Mouse (Mus musculus) erythroblast, embryonic 14.5 days (primary cell): ENCODE measurements around the gene Krtap4-2.

Source experiments
- GATA1 ChIP-seq: IDR thresholded peaks from 2 replicates; pipeline ENCODE4 v1.6.1; 2012; ENCODE audit warnings: low read length, inconsistent platforms, mixed read lengths
- TAL1 ChIP-seq: IDR thresholded peaks from 3 replicates; pipeline ENCODE4 v1.6.1; 2012; ENCODE audit warnings: low read length, inconsistent platforms, mixed read lengths

GRCm38 (mm10) chr11:99650136-99650535 lies 15.3 kb upstream of the Krtap4-2 start, which contains the start of gene Gm11555:
- TF ChIP-seq TAL1, result no peak
- TF ChIP-seq GATA1, result no peak
